Mouse (Mus musculus) MEL-GATA-1-ER (cell line): ENCODE results near the gene AC134908.4.

ENCODE experiments used
- DNase-seq: peaks from one replicate; pipeline ENCODE4 v3.0.0-alpha.2; 2012; ENCODE audit warnings: low read depth; ENCODE audit errors: extremely low read depth

Gene AC134908.4

GRCm38 (mm10) chr17:25795609-25796092 is at the start of gene AC134908.4:
Gene AC134908.4, minus strand, starts transcription at chr17:25795659.
- no peak for DNase-seq

- DNase-seq, result peak; percentile 83
Measured at GRCm38 (mm10) chr17:25844396-25844901, 49.0 kb upstream of the AC134908.4 start, which contains the start of gene Rhot2. Gene Rhot2, minus strand, starts transcription at chr17:25844851.

- DNase-seq, result no peak
Measured at GRCm38 (mm10) chr17:25843636-25844395, 48.4 kb upstream of the AC134908.4 start.

- no peak for DNase-seq
Measured at GRCm38 (mm10) chr17:25843122-25843521, 47.7 kb upstream of the AC134908.4 start.

- no peak for DNase-seq
Measured at GRCm38 (mm10) chr17:25842509-25842908, 47.0 kb upstream of the AC134908.4 start.

- DNase-seq, result no peak
Measured at GRCm38 (mm10) chr17:25841117-25841880, 45.8 kb upstream of the AC134908.4 start, which contains the start of gene Gm20683. Gene Gm20683, minus strand, starts transcription at chr17:25841763.

GRCm38 (mm10) chr17:25840519-25840918 is 45.1 kb upstream of the AC134908.4 start:
- DNase-seq, result no peak

GRCm38 (mm10) chr17:25839455-25840235 is 44.2 kb upstream of the AC134908.4 start:
- DNase-seq, result no peak

- no peak for DNase-seq
Measured at GRCm38 (mm10) chr17:25838904-25839303, 43.4 kb upstream of the AC134908.4 start.

GRCm38 (mm10) chr17:25837533-25837932 is 42.1 kb upstream of the AC134908.4 start:
- DNase-seq, result no peak

GRCm38 (mm10) chr17:25837076-25837410 is 41.6 kb upstream of the AC134908.4 start, which contains the start of gene Rhbdl1:
Gene Rhbdl1, minus strand, starts transcription at chr17:25837295.
- DNase-seq, result no peak

- no peak for DNase-seq
Measured at GRCm38 (mm10) chr17:25836397-25837075, 41.1 kb upstream of the AC134908.4 start.

- no peak for DNase-seq
Measured at GRCm38 (mm10) chr17:25835816-25836215, 40.4 kb upstream of the AC134908.4 start.

GRCm38 (mm10) chr17:25835301-25835700 is 39.8 kb upstream of the AC134908.4 start:
- no peak for DNase-seq

GRCm38 (mm10) chr17:25834595-25835222 is 39.2 kb upstream of the AC134908.4 start:
- no peak for DNase-seq

- no peak for DNase-seq
Measured at GRCm38 (mm10) chr17:25833961-25834594, 38.6 kb upstream of the AC134908.4 start.

- DNase-seq, result no peak
Measured at GRCm38 (mm10) chr17:25833291-25833663, 37.8 kb upstream of the AC134908.4 start, which contains the start of gene Stub1. Gene Stub1, minus strand, starts transcription at chr17:25833404.

GRCm38 (mm10) chr17:25832436-25833290 is 37.2 kb upstream of the AC134908.4 start:
- peak; percentile 92 for DNase-seq
